In the genomic region with DNA sequence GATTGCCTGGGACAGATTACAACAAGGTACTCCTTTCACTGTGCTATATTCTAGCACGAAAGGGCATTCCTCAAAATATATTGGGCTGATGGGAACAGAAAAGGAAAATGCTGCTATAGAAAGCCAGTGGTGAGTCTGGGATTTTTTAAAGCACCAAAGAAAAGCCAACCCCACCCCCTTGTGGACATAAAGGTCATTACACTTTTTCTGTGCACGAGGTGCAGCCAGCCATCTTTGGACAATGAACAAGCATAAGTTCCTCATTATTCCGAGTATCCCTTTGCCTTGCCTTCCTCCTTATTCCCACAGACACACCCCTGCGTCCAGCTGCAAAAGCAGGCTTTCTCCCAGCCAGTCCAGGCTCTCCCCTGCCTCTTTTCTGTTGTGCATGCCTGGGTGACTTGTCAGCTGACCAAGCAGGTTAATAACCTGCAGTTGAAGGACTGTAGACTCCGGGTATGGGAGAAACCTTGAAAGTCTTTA, we compare ENCODE assay signal across 9 mouse cellular contexts.
A peak's percentile ranks its signal among the peaks of the same experiment; 100 is the strongest.
DNase-seq lines count a peak whose midpoint lies in the region; ATAC-seq and TF ChIP-seq lines count a peak whose summit lies in the region.
"Had no signal": no experiment of that assay in that cellular context is flagged by ENCODE, and none has a peak within 500 bp of the region (broad histone marks: within the 10 kb centered on the region; RNA-seq: fewer than 3 reads in every experiment).

No protein-coding gene starts in this region.

- 0 out of 2 replicates have a peak overlapping the region, but pooled peaks have one; percentile 25 for H3K4me2 ChIP-seq in lung, embryonic 15.5 days
- H3K4me2 ChIP-seq: liver, embryonic 15.5 days had no signal

- in situ Hi-C loops in ES-E14 (cut with MboI; ENCODE audit: low sequenced_read_pairs in 2 of 2, unreplicated experiment in 2 of 2), result loop anchor here (10.0 kb wide), 2 partner anchors 120 to 350 kb away; no protein-coding TSS in a partner anchor

- peak; percentile 93 for ATAC-seq in frontal cortex, adult (ENCODE audit: low TSS enrichment)
- ATAC-seq in lung, embryonic 15.5 days (ENCODE audit: borderline replicate concordance, extremely low read depth, low FRiP score, low TSS enrichment), result no peak

- no peak overlapping the region for H3K27ac ChIP-seq in ES-E14 (ENCODE audit: insufficient read depth, low read depth, low read length, poor library complexity, severe bottlenecking)
- peak overlapping the region; percentile 77 for H3K27ac ChIP-seq in hindbrain, embryonic 10.5 days
- H3K27ac ChIP-seq in lung, embryonic 15.5 days, result no peak overlapping the region
- H3K27ac ChIP-seq: liver, embryonic 15.5 days had no signal

- H3K9ac ChIP-seq in ES-E14 (ENCODE audit: insufficient read depth, low read depth, low read length, poor library complexity, severe bottlenecking), result no peak overlapping the region
- H3K9ac ChIP-seq in lung, embryonic 15.5 days, result no peak overlapping the region
- H3K9ac ChIP-seq: liver, embryonic 15.5 days had no signal

- H3K4me3 ChIP-seq in ES-E14 (ENCODE audit: insufficient read depth in 1 of 2, low read depth in 1 of 2, low read length in 2 of 2, poor library complexity in 1 of 2, severe bottlenecking in 1 of 2), result no peak overlapping the region
- H3K4me3 ChIP-seq in hindbrain, embryonic 10.5 days, result no peak overlapping the region
- no peak overlapping the region for H3K4me3 ChIP-seq in lung, embryonic 15.5 days
- H3K4me3 ChIP-seq: liver, embryonic 15.5 days had no signal

- H3K9me3 ChIP-seq in ES-E14 (ENCODE audit: control insufficient read depth, insufficient read depth, low read depth, low read length), result no peaks in the 10 kb centered on the region
- H3K9me3 ChIP-seq in hindbrain, embryonic 10.5 days, result no peaks in the 10 kb centered on the region
- no peaks in the 10 kb centered on the region for H3K9me3 ChIP-seq in lung, embryonic 15.5 days
- H3K9me3 ChIP-seq: liver, embryonic 15.5 days had no signal

- no peaks in the 10 kb centered on the region for H3K27me3 ChIP-seq in hindbrain, embryonic 10.5 days (ENCODE audit: insufficient read depth, poor library complexity, severe bottlenecking)
- no peaks in the 10 kb centered on the region for H3K27me3 ChIP-seq in lung, embryonic 15.5 days

- WGBS in hindbrain, embryonic 10.5 days, result 27% methylated on average over 5 of the region's 5 CpGs
- WGBS in lung, embryonic 15.5 days, result 10% methylated on average over 5 of the region's 5 CpGs

- no peaks in the 10 kb centered on the region for H3K4me1 ChIP-seq in ES-E14 (ENCODE audit: control insufficient read depth in 2 of 2, insufficient read depth in 2 of 2, low read length in 2 of 2, poor library complexity in 1 of 2)
- 0 out of 2 replicates have a peak, but pooled peaks cover 3% of the 10 kb centered on the region for H3K4me1 ChIP-seq in hindbrain, embryonic 10.5 days (replicated peaks)
- no peaks in the 10 kb centered on the region for H3K4me1 ChIP-seq in lung, embryonic 15.5 days
- H3K4me1 ChIP-seq: liver, embryonic 15.5 days had no signal

- peak; percentile 54 for DNase-seq in ES-E14 (ENCODE audit: low read depth, low spot score)
- DNase-seq in cerebellum, adult 11-12 months, result peak; percentile 15
- DNase-seq in hindbrain, embryonic 10.5 days (ENCODE audit: low spot score), result peak; percentile 74
- peak; percentile 53 to 81 for DNase-seq in layer of hippocampus, adult 8-10 months (ENCODE audit: low spot score in 2 of 2)
- peak; percentile 81 for DNase-seq in ovary, postnatal 14 days (ENCODE audit: low spot score)
- peak; percentile 9 to 73 for DNase-seq in thymus, postnatal 10 days (ENCODE audit: low spot score in 2 of 2)

- no peaks in the 10 kb centered on the region for H3K36me3 ChIP-seq in ES-E14 (ENCODE audit: control insufficient read depth, insufficient read depth, low read length, poor library complexity, severe bottlenecking)
- no peaks in the 10 kb centered on the region for H3K36me3 ChIP-seq in hindbrain, embryonic 10.5 days
- no peaks in the 10 kb centered on the region for H3K36me3 ChIP-seq in lung, embryonic 15.5 days
- H3K36me3 ChIP-seq: liver, embryonic 15.5 days had no signal

TF ChIP-seq in ES-E14, 5 proteins besides CTCF, POLR2A, EP300 and RAD21:
- TF ChIP-seq HCFC1 (IDR thresholded peaks at IDR 0.05; ENCODE audit: borderline replicate concordance, insufficient read depth, low read length) (no peak), MAFK (IDR thresholded peaks at IDR 0.05; ENCODE audit: insufficient read depth, low read depth, low read length) (0 out of 2 replicates have a peak, but pooled peaks have one; percentile 26), ZC3H11A (IDR thresholded peaks at IDR 0.05; ENCODE audit: borderline replicate concordance, low read depth, low read length) (peak; percentile 78; the same call in 1 of the 2 replicates)

Comparison
In these comparisons a context has a peak if more than half of its experiments do, and no peak if none do; other contexts are left out.
1. DNase-seq: peak in every context shown above with its lines; median percentile 81 in ovary, postnatal 14 days; 74 in hindbrain, embryonic 10.5 days; 67 in layer of hippocampus, adult 8-10 months; 54 in ES-E14; 41 in thymus, postnatal 10 days; 15 in cerebellum, adult 11-12 months.